Mouse (Mus musculus) gastrocnemius, postnatal 14 days (tissue): ENCODE measurements around the gene Ism2. TPM values are rescaled to one million over a fixed set of nuclear protein-coding genes. Genes with fewer than 3 reads are reported as not detected.

Experiments used
- DNase-seq: peaks from one replicate; pipeline ENCODE4 v3.0.0; 2021; ENCODE audit warnings: mixed read lengths
- intact Hi-C: fragments of 180-260 bp; cut with DNase I; formaldehyde crosslinking; loops from one replicate; pipeline ENCODE4 v1.15.1; 2025; ENCODE audit warnings: low total_unique reads
- microRNA-seq, 2 experiments: library from miRNA; unstranded; fragments of <30 nt; microRNA quantifications; one replicate each; pipeline ENCODE4 v1.2.0; 2021
- total RNA-seq, 2 experiments: library from RNA; stranded (reverse); gene quantifications; 2 replicates each; pipeline ENCODE4 v1.2.3; 2021

Gene Ism2
- total RNA-seq, 2 experiments from 2014 or later = 0.08 TPM; not detected in 1

- no peak for DNase-seq
- intact Hi-C loops = no loop called here
These were observed 42.9 kb downstream of the Ism2 start for GRCm38 (mm10) chr12:87256629-87257028.

DNA sequence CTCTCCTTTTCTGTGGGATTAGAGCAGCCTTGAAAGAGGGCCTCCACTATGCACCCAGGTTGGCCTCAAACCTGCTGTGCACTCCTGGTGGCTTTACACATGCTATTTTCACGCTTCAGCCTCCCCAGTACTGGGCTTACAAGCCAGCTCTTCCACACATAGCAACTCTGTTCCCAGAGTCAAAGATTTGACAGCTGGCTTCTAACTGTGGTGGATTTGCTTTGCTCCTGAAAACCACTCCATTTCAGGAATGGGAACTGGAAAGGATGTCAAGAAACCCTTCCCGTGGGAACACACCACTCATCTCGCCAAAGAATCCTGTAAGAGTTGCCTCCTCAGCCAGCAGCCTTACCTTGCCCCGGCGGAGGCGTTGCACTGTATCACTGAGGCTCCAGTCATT lies 45.6 kb downstream of the Ism2 start:
- no peak for DNase-seq
- intact Hi-C loops = no loop called here

DNA sequence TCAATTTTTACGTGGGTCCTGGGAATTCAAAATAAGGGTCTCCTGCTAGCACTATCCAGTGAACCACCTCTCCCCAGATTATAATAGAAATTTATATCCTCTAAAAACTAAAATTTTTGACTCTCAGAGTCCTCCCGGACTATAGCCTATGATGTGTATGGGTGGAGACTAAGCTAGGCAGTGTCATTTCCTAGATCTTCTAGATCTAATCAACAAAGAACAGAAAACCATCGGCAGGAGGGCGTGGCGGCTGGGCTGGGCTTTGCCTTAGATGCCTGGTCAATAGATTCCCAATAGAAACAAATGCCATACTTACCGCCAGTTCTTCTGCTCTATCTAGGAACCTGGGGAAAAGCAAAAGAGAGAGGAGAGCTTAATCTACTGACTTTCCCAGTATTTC lies 49.3 kb downstream of the Ism2 start:
- DNase-seq = no peak
- intact Hi-C loops = no loop called here

DNA sequence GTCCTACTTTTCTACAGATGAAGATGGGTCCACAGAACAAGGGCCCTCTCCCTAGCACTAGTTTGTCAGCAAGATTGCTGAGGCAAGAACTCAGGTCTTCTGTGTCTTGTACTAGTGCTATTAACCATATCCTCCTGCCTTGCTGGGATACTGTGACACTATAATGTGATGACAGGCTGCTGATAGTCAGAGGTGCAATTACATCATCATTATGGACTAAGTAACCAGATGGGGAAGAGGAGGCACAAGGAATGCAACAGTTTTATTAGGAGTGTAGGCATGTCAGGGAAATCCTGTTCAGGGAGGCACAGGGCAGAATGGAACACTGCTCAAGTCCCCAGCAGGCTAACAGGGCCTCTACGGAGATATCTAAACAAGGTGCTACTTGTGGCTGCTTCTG lies 60.9 kb downstream of the Ism2 start, which contains the start of gene Noxred1:
Gene Noxred1 (minus strand): TSS at position 101 of the 400 bp plus-strand sequence.
- intact Hi-C loops = no loop called here
- DNase-seq = no peak

DNA sequence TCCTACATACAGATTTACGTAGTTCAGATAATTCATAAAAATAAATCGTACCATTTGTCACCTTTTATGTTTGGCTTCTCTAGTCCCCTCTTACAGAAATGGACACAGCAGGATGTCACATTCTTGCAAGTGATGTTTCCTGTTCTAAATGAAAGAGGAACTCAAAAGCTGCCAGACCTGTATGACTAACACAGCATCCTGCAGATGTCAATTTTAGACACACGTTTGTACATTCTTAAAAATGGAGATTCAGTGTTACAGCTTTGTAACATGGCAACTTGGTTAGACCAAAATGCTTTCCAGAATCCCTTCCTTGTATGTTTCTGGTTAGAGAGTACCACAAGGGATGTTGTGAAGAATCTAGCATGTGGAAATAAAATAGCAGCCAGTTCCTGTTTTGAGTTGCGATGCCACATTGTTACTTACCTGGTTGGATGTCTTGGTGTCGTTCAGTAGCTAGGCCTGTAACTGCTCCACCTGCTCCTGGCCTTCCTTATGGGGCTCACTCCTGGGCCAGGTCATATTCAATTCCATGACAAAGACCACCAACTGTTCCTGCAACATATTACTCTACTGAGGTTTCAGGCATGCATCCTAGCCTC lies 62.5 kb downstream of the Ism2 start:
- DNase-seq = no peak
- intact Hi-C loops = no loop called here

DNA sequence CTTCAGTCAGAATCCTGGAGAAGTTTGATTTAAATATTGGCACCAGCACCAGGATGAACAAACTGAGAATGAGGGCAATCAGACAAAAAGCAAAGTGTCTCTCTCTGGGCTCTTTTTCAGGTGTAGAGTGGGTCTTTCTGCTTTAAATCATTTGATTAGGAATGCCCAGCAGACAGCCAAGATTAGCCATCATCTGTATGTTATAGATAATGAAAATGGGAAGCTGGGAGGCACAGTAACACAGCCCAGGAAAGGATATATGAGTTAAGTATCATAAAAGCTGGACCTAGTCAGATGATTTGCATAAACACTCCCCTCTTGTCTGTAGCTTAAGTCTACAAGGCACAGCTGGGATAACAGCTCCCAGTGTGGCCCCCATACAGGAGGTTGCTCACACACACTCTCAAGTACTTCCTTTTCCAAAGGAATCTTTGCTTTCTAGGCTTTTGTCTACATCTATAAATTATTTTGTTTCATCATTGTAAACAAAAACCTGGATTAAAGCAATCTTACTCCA lies 69.1 kb downstream of the Ism2 start:
- intact Hi-C loops = no loop called here
- DNase-seq = no peak

- intact Hi-C loops = no loop called here
- no peak for DNase-seq
These were observed 69.9 kb downstream of the Ism2 start for GRCm38 (mm10) chr12:87229633-87230032.

Small RNAs within 50 kb of the gene (microRNA-seq; reads per million reads assigned to microRNA genes)
- gene Gm47293 = 0 reads per million in 2 experiments

Other genes starting within 250 kb of the Ism2 start
- gene Ngb, start 197.2 kb downstream of the Ism2 start, total RNA-seq = under 1 TPM in 1 of 2 experiments, not detected in 1; 0.27 TPM
- gene Gstz1, start 152.5 kb downstream of the Ism2 start, total RNA-seq = 10 to 100 TPM; 41.5 to 41.7 TPM
- gene Pomt2, start 151.7 kb downstream of the Ism2 start, total RNA-seq = 1 to 10 TPM; 5.8 to 6.2 TPM
- under 1 TPM in 1 of 2 experiments, not detected in 1; 0.29 TPM for gene Samd15, start 100.0 kb downstream of the Ism2 start, total RNA-seq
- gene Tmed8, start 99.3 kb downstream of the Ism2 start, total RNA-seq = 1 to 10 TPM; 1.9 to 2.1 TPM
- gene Noxred1, start 61.0 kb downstream of the Ism2 start, total RNA-seq = under 1 TPM; 0.23 to 0.49 TPM
- gene Vipas39, start 33.4 kb downstream of the Ism2 start, total RNA-seq = 10 to 100 TPM in 1 of 2 experiments, 1 to 10 TPM in 1; 9.0 to 11.0 TPM
- gene Ahsa1, start 33.2 kb downstream of the Ism2 start, total RNA-seq = 100 to 1,000 TPM; 111 to 115 TPM
- 10 to 100 TPM; 16.8 to 20.2 TPM for gene Sptlc2, start 88.7 kb upstream of the Ism2 start, total RNA-seq
- gene Slirp, start 144.2 kb upstream of the Ism2 start, total RNA-seq = 100 to 1,000 TPM; 142 to 154 TPM
- gene Alkbh1, start 144.3 kb upstream of the Ism2 start, total RNA-seq = 1 to 10 TPM; 6.0 to 7.6 TPM
- 10 to 100 TPM; 43.7 to 44.7 TPM for gene Snw1, start 172.6 kb upstream of the Ism2 start, total RNA-seq
- not detected for gene Gm5788, start 195.0 kb upstream of the Ism2 start, total RNA-seq
- not detected for gene Gm8300, start 214.6 kb upstream of the Ism2 start, total RNA-seq